Mouse (Mus musculus) Muller cell, postnatal 12 days (primary cell): ENCODE measurements at regions not wholly inside any gene's neighbourhood (a gene's known extent, or its start where the extent isn't known, plus 50 kb on each side); places are given as distances from the start of the nearest gene placed in this dataset.

Source experiments
- DNase-seq: peaks from one replicate; pipeline ENCODE4 v3.0.0-alpha.2; 2015; ENCODE audit errors: inconsistent ontology term

- no peak for DNase-seq
These were observed 338.4 kb downstream of the Btg1 start for GRCm38 (mm10) chr10:96955036-96955775.

- peak; percentile 54 for DNase-seq
These were observed 339.1 kb downstream of the Btg1 start for GRCm38 (mm10) chr10:96955776-96956448.

- no peak for DNase-seq
These were observed 339.6 kb downstream of the Btg1 start for GRCm38 (mm10) chr10:96956449-96956834.

- no peak for DNase-seq
These were observed 340.2 kb downstream of the Btg1 start for GRCm38 (mm10) chr10:96957019-96957418.

GRCm38 (mm10) chr10:96969825-96970224 lies 353.0 kb downstream of the Btg1 start:
- DNase-seq: no peak

- no peak for DNase-seq
These were observed 353.9 kb downstream of the Btg1 start for GRCm38 (mm10) chr10:96970737-96971136.

GRCm38 (mm10) chr10:96971810-96972209 lies 355.0 kb downstream of the Btg1 start:
- no peak for DNase-seq

- DNase-seq: no peak
These were observed 357.6 kb downstream of the Btg1 start for GRCm38 (mm10) chr10:96974326-96974977.

GRCm38 (mm10) chr10:96976691-96977090 lies 359.9 kb downstream of the Btg1 start:
- no peak for DNase-seq

GRCm38 (mm10) chr10:96980494-96980831 lies 363.7 kb downstream of the Btg1 start:
- no peak for DNase-seq

GRCm38 (mm10) chr10:96980832-96981515 lies 364.2 kb downstream of the Btg1 start:
- DNase-seq: peak; percentile 52

GRCm38 (mm10) chr10:96981516-96981869 lies 364.7 kb downstream of the Btg1 start:
- DNase-seq: no peak

GRCm38 (mm10) chr10:97000871-97001270 lies 384.1 kb downstream of the Btg1 start:
- no peak for DNase-seq

GRCm38 (mm10) chr10:97008873-97009272 lies 392.1 kb downstream of the Btg1 start:
- DNase-seq: no peak

GRCm38 (mm10) chr10:97009859-97010258 lies 393.1 kb downstream of the Btg1 start:
- DNase-seq: peak; percentile 11

- DNase-seq: no peak
These were observed 401.8 kb downstream of the Btg1 start for GRCm38 (mm10) chr10:97018641-97019040.

GRCm38 (mm10) chr10:97028776-97029175 lies 412.0 kb downstream of the Btg1 start:
- DNase-seq: peak; percentile 63

GRCm38 (mm10) chr10:97030996-97031395 lies 414.2 kb downstream of the Btg1 start:
- DNase-seq: no peak

GRCm38 (mm10) chr10:97035371-97035786 lies 418.6 kb downstream of the Btg1 start:
- DNase-seq: no peak

GRCm38 (mm10) chr10:97038025-97038424 lies 421.2 kb downstream of the Btg1 start:
- no peak for DNase-seq

- DNase-seq: no peak
These were observed 430.8 kb downstream of the Btg1 start for GRCm38 (mm10) chr10:97047566-97047965.

- no peak for DNase-seq
These were observed 431.2 kb downstream of the Btg1 start for GRCm38 (mm10) chr10:97047996-97048395.
